Mouse (Mus musculus) small intestine, adult 10 weeks (tissue): Measurements from ENCODE around the gene Caml. TPM values are rescaled to one million over a fixed set of nuclear protein-coding genes. Genes with fewer than 3 reads are reported as not detected.

ENCODE experiments used
- polyA plus RNA-seq: library from polyadenylated mRNA; stranded (reverse); fragments of 350-450 nt; fragmentation: Illumina TruSeq; extraction: RNeasy Lipid Tissue Mini Kit (QIAGEN cat#74804); gene quantifications from one replicate; pipeline ENCODE4 v1.2.3, GENCODE M21; 2014; ENCODE audit warnings: low replicate concordance

Caml gene
- 48.8 TPM for polyA plus RNA-seq

DNA sequence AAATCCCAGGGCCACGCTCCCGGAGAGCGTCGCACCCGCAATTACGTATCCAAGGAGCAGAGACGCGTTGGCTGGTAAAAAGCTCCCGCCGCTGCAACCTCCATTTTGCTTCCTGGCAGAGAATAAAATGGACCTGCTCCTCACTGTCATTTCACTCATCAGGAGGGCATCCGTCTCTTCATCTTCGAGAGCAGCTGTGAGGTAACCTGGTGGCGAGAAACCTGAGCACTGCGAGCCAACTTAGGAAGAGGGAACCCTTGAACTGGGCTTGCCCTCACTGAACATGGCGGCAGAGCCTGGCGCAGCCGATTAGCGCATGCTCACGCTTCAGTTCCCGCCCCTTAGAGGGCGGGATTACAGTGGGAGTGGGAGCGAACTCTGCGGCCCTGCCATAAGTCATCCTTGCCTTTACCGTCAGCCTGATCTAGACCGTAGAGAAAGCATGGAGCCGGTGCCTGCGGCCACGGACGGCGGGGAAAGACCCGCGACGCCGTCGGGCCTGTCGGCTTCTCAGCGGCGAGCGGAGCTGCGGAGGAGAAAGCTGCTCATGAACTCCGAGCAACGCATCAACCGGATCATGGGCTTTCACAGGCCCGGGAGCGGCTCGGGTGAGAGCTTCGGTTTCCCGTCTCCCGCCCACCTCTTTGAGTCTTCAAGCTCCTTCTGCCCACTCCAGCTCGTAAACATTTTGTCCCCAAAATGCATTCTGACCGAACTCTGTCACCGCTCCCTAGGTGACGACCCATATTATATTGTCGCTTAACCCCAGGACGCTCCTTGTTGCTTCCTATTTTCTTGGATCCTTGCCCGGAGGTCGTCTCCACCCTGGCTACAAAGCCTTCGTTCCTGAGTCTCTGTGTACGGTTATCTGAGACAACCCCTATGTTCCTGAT lies at the start of gene Caml:
Gene Caml (plus strand): TSS at position 357 of the 893 bp plus-strand sequence.

DNA sequence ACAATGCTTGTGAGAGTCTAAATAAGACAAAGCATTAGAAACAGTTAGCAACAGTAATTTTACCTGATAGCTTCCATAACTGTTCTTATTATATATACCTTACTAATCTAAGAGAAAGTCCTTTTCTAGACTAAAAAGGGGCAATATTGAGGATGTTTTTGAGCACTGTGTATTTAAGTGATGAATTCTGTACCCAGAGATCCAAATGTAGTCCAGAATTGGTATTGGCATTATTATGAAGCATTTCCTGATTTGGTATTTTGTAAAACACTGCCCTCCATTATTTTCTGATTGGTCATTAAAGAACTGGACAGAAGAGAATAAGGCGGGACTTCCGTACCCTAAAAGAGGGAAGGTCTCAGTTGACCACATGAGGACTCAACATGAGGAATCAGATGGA lies 49.4 kb upstream of the Caml start, which contains the start of gene Tmed9:
Gene Tmed9 (plus strand): TSS at position 301 of the 400 bp plus-strand sequence.

GRCm38 (mm10) chr13:55599566-55600540 lies 23.0 kb upstream of the Caml start, which contains the start of gene B4galt7:
Gene B4galt7 (plus strand): TSS chr13:55599896.

GRCm38 (mm10) chr13:55634639-55635127 lies 11.9 kb downstream of the Caml start, which contains the start of gene Ddx46:
Gene Ddx46 (plus strand): TSS chr13:55635027.

Other genes with a start within 250 kb of the Caml start
- gene Slc34a1, start 224.8 kb upstream of the Caml start, polyA plus RNA-seq = not detected
- not detected for gene Pfn3, start 207.8 kb upstream of the Caml start, polyA plus RNA-seq
- not detected for gene F12, start 196.2 kb upstream of the Caml start, polyA plus RNA-seq
- gene Grk6, start 177.9 kb upstream of the Caml start, polyA plus RNA-seq = 3.2 TPM
- gene Prr7, start 158.7 kb upstream of the Caml start, polyA plus RNA-seq = not detected
- 0.26 TPM for gene Dbn1, start 134.9 kb upstream of the Caml start, polyA plus RNA-seq
- gene Pdlim7, start 109.3 kb upstream of the Caml start, polyA plus RNA-seq = 0.26 TPM
- gene Dok3, start 93.7 kb upstream of the Caml start, polyA plus RNA-seq = 0.19 TPM
- 1.0 TPM for gene Ddx41, start 86.3 kb upstream of the Caml start, polyA plus RNA-seq
- gene Fam193b, start 51.9 kb upstream of the Caml start, polyA plus RNA-seq = 3.7 TPM
- gene Tmed9, start 49.3 kb upstream of the Caml start, polyA plus RNA-seq = 22.9 TPM
- gene B4galt7, start 23.1 kb upstream of the Caml start, polyA plus RNA-seq = 1.4 TPM
- gene Ddx46, start 12.0 kb downstream of the Caml start, polyA plus RNA-seq = 63.4 TPM
- 83.1 TPM for gene B230219D22Rik, start 70.1 kb downstream of the Caml start, polyA plus RNA-seq
- 83.0 TPM for gene Txndc15, start 91.6 kb downstream of the Caml start, polyA plus RNA-seq
- gene Pcbd2, start 104.4 kb downstream of the Caml start, polyA plus RNA-seq = 12.2 TPM
- gene Catsper3, start 161.6 kb downstream of the Caml start, polyA plus RNA-seq = not detected
- not detected for gene Pitx1, start 213.2 kb downstream of the Caml start, polyA plus RNA-seq